Mouse (Mus musculus) yolk sac, embryonic 10.5 days (tissue): ENCODE data around the gene Kif11.
A peak's percentile ranks its signal among the peaks of the same experiment; 100 is the strongest.

ENCODE experiments used
- DNase-seq: peaks from one replicate; pipeline ENCODE4 v3.0.0-alpha.2; 2017; ENCODE audit warnings: low spot score

Kif11 gene

DNA sequence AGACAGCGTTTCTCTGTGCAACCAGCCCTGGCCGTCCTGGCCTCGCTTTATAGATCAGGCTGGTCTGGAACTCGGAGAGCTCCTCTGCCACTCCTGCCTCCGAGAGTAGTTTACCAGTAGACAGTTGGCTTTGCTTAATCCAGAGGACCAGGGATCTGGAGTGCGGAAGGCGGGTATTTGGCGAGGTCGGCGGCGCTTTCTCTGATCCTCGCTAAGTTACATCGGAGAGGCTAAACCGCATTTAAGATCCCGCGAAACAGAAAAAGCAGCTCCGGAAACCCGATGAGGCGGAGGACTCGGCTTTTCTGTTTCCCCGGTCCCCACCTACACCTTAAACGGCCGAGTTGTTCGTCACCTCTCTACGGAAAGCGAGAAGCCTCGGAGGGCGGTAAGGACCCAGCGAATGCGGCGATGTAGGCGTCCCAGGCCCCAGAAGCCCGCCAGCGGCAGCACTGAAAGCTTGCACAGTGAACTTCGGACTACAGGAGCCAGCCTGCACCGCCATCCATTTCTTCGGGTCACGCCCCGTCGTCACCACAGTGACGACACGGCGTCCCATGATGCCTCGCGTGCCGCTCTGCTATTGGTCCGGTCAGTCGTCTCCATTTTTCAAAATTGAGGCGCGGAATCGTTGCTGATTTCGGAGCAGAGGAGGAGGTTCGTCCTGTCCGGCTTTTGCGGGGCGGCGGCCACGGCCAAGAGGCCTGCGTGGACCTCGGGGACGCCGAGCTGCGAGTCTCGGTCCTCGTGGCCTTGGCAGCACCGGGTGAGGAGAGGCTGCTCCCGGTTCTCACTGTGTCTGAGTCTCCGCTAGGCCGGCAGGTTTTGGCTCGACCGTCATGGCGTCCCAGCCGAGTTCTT is at the start of gene Kif11:
Gene Kif11, plus strand, starts transcription at position 649 of the 861 bp plus-strand sequence.
- DNase-seq, result peak; percentile 95

DNA sequence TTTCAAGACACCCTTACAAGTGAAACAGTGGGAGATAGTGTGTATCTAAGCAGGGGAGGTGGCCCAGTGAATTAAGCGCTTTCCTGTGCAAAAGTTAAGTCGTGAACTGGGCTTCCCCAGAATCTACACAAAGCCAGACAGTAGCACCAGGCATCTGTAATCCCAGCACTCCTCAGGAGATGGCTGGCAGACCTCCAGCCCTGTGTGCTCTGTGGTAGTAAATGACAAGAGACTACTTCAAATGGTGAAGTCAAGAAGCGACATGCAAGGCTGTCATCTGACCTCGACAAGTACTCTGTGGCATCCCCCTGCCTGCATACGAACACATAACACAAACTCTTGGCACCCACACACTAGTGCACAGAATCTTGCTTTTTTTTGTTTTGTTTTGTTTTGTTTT is 49.0 kb upstream of the Kif11 start:
- DNase-seq, result no peak

DNA sequence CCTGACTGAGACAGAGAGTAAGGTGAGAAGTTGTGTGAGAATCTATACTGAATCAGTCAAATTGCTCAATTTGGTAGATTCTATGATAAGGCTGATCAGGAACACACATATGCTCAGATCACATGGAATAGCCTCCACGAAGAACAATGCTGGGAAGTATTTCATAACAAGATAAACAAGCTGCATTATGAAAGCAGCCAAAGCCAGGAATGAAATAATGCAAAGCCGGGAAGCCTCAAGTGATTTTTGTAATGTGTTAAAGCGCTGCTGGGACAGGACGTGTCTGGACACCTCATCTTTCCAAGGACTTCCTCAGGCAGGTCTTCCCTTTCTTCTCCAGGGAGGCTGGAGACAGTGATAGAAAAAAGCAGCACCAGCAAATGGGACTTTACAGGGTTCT is 43.5 kb upstream of the Kif11 start:
- DNase-seq, result no peak

DNA sequence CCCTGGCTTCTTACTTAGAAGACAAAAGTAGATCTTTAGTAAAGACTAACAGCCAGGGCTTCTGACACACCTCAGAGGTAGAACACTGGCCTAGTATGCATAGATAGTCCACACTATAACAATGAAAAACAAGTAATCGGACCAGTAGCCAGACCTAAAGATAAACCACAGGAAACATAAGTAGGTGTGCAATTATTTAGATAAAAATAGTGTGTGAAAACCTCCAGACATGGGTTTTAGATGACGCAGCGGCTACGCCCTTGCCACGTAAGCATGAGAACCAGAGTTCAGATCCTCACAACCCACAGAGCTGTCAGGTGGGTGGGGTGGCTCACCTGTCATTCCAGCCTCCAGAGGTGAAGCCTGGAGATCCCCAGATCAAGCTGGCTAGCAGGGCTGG is 42.8 kb upstream of the Kif11 start:
- no peak for DNase-seq

DNA sequence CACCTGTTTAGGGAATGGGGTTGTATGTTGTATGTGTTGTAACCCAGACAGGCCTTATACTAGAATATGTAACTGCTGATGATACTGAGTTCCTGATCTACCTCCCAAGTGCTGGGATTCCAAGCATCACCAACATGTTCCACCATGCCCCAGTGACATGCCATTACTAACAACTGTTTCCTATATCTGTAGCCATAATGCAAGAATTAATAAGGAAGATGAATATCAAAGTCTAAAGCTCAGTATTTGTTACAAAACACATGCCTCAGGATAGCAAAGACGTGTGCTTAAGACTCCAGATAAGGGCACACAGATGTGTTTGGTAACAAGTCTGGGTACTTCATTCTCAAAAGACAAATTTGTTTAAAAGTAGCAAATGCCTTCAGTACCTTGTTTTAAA is 40.8 kb upstream of the Kif11 start:
- DNase-seq, result no peak

DNA sequence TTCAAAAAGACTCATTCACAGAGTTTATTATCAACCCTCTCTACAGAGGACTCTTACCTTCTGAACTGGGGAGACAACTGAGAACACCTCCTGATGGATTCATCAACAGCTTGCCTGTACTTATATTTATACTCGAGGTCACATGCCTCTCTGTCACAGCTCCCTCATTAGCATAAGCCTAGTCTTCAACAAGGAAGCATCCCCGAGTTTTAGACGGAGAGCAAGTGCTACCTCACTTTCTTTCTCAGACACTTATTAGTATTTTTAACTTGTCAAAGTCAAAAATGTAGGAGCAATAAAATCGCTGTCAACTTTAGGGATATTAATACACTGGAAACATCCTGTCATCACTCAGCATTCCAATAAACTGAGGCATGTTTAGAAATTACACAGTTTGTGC is 38.5 kb upstream of the Kif11 start, which contains the start of gene Ide:
Gene Ide, minus strand, starts transcription at position 101 of the 400 bp plus-strand sequence.
- DNase-seq, result no peak

DNA sequence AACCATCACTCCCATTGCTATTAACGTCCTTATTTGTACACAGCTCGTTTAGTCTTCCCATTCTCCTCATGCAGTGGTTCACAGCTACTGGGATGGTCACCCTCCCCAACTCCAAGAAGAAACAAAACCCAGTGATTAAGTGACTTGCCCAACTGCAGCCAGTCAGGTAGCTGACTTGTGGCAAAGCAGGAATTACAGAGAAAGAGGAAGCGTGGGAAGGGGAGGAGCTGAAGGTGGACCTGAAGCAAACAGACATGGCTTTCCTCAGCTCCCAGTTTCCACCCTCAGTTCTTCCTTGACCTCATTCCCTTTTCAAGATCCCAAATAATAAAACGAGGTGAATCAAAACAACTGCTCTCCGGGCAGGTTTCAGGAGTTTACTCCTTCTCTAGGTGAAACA is 35.7 kb upstream of the Kif11 start:
- no peak for DNase-seq

DNA sequence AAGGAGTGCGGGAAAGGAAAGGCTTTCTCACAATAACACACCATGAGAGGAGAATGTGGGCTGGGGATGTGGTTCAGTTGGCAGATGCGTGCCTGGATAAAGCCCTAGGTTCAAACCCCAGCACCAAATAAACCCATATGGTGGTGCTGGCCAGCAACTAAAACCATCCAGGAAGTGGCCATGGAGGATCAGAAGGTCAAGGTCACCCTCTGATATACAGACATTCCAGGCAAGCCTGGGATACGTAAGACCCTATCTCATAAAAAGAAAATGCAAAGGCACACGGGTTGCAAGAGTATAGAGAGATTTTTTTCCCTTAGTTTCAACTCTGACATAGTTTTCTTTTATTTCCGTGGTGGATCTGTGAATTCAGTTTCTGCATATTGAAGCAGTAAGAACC is 35.3 kb upstream of the Kif11 start:
- no peak for DNase-seq

DNA sequence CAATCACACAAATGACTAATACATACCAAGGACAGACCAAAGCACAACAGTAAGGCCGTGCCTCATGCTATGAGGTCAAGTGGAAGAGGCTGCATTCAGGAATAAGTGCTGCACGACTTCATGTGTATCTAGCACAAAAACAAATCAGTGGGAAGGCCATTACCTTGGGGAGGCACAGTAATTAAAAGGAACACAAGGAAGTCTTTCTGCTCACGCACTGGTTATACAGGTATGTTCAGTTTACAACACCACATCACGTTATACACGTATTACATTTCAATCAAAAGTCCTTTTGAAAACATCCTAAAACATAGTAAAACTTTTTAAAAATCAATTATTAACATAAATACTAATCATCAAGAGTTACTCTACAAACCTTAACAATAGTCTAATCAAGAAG is 32.3 kb upstream of the Kif11 start:
- no peak for DNase-seq

DNA sequence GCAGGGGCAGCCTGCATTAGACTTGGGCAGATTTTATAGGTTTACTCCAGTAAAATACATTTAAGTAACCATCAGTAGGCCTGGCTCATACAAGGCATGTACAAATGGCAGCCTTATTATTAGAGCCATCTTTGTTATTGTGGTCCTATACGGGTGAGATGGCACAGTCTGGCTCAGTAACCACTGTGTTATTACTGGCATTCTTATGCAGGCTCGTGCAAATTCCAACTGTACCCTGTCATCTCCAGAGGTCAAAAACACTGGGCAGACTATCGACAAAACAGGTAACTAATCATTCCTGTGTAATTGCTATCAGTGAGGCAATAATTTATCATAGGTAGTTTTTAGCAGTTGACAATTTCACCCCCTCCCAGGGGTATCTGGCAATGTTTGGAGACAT is 29.9 kb upstream of the Kif11 start:
- DNase-seq, result no peak

DNA sequence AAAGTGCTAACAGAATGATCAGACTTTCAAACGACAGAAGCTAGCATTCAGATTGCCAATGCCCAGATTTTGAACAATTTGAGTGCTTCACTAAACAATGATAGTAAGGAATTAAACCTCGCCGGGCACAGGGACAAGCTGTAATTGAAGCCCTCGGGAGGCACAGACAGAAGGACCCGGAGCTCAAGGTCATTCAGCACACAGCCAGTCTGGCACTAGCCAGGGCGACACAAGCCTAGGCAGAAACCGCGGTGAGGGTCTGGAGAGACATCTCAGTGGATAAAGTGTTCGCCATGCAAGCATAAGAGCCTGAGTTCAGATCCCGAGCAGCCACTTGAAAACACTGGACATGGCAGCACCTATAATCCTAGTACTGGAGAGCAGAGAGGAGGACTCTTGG is 27.9 kb upstream of the Kif11 start:
- DNase-seq, result no peak

DNA sequence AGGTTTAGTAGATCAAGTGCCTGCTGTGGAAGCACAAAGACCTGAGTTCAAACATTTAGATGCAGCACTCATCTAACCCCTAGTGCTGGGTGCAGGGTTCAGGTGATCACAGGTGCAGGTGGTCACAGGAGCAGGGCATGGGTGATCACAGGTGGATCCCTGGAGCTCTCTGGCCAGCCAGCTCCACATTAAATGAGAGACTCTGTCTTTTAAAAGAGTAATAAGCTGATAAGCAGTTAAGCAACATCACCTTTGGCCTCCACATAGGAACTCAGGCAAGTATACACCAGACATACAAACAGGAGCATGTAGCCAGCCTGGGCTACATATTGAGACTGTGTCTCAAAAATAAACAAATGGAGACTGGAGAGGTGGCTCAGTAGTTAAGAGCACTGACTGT is 27.3 kb upstream of the Kif11 start:
- peak; percentile 30 for DNase-seq

DNA sequence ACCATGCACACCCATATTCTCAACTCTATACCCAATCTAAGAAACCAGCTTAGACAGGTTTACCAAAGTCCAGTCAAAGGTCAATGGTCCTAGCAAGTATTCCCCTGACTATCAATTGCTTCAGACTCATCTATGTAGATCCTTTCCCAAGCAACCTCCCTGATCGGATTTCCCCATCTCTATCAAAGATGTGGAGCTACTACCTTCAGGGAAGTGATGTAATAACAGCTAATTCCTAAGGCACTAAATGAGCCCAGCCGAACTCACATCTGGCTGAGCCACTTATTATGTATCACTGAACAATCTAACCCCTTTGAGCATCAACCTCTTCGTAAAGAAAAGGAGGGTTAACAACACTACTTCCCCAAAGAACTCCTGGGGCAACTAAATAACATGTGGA is 23.4 kb upstream of the Kif11 start:
- DNase-seq, result no peak

DNA sequence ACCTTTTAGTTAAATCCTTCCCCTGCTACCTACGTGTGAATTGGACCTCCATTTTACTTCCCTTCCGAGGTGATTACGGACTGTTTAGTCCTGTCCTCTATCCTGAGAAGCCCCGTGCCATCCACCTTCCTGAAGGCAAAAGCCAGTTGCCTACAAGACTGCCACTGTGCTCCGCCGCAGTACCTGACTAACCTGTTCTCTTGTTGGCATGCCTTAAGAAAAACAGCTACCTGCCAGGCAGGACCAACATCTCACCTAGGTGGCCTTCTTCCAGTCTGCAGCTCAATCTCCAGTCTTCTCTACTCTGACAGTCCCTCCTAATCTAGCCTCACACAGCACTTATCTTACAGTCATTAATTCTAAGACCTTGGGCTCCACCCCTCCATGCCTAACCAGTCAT is 22.9 kb upstream of the Kif11 start:
- no peak for DNase-seq

DNA sequence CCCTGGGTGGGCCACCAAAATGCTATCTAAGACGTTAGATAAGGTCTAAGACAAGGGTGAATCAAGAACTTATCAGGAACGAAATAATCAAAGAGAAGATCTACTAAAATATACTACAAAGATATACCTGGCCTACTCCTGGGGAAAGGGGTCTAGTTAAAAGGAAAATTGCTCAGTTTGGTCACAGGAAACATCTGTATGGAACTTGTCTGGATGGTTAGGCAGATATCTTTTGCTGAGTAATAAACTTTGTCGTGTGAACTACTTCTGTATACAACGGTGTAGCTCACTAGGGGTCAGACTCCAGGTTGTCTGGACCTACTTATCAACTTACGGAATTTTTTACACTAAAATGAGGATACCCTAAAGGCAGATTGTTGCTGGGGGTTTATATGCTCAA is 16.2 kb upstream of the Kif11 start:
- DNase-seq, result no peak

DNA sequence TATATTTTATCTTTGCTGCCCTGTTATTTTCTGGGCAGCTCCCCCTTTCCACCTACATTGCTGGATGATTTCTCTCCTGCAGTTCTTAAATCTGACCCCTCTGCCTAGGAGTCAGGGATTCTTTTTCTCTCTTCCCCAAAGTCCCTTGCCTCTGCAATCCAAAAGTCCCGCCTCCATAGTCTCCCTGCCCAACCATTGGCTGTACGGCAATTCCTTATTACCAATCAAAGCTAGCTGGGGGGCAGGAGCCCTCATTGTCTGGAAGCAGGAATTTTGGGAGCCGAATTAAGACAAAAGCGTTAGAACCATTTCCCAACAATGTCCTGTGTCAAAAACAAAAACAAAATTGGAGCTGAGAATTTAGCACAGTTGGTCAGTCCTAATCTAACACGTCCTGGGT is 13.7 kb upstream of the Kif11 start:
- DNase-seq, result no peak

DNA sequence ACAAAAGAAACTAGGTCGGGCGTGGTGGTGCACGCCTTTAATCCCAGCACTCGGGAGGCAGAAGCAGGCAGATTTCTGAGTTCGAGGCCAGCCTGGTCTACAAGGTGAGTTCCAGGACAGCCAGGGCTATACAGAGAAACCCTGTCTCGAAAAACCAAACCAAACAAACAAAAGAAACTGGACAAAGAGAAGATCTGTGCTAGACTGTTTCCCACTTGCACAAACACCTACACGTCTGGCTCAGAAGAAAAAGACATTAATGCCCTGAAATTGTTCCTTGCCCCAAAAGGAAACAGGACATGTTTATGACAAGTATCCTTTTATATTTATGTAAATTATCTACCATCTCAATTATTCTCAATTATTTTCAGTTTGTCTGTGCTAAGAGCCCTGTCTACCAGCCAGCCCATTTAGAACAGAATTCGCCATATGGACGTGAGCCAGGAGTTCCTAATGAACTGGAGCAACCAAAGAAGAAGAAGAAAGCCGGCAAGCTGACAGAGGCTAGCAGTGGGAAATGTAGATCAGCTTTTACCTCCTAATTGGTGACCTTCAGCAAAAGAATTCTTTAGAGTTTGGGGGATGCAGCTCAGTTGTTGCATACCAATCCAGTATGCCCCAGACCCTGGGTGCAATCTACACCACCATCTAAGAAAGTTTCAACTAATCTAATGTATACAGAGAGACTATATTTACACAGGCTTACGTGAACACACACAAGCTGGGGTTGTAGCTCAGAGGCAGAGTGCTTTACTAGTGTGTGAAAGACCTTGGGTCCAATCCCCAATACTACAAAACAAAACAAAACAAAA is 12.9 kb upstream of the Kif11 start:
- DNase-seq, result no peak

DNA sequence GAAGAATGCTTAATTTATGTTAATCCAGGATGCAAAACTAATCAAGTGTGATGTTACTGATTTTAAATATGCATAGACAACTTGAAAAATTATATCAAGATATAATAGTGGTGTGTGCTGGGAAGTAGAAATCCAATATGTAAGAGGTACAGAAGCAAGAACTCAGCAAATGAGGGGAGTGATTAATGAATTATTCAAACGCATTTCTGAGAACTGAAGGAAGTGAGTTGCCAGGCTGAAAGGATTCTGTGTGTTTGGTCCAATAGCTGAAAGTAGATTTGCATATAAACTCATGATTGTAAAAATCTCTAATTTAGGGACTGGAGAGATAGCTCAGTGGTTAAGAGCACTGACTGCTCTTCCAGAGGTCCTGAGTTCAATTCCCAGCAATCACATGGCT is 7.2 kb upstream of the Kif11 start:
- no peak for DNase-seq

DNA sequence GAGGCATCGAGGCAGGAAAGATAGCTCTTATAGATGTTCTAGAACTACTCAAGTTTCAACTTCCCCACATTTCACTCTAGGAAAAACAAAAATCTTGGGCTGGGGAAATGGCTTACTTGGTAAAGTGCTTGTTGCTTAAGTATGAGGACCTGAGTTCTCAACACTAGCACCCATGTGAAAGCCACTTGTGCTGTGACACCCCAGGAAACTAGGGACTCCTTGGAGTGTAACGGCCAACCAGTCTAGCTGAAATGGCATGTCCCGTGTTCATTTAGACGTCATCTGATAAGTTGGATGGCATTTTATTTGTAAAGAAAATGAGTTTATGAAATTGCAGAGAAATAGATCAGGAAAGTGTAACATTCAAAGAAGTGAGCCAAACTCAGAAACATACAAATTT is 6.3 kb upstream of the Kif11 start:
- DNase-seq, result no peak

DNA sequence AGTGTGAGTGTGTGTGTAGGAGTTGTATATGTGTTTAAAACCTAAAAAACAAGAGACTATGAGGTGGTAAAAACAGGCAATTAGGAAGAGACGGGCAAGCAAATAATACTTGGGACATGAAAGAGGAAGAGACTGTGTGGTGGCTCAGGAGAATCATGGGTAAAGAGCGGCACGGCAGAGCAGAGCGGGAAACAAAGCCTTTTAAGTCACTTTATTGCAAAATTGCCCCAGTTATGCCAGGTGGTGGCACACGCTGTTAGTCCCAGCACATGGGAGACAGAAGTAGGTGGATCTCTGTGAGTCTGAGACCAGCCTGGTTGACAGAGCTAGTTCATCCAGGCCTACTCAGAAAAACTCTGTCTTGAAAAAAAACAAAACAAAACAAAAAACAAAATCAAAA is 5.8 kb upstream of the Kif11 start:
- DNase-seq, result no peak

DNA sequence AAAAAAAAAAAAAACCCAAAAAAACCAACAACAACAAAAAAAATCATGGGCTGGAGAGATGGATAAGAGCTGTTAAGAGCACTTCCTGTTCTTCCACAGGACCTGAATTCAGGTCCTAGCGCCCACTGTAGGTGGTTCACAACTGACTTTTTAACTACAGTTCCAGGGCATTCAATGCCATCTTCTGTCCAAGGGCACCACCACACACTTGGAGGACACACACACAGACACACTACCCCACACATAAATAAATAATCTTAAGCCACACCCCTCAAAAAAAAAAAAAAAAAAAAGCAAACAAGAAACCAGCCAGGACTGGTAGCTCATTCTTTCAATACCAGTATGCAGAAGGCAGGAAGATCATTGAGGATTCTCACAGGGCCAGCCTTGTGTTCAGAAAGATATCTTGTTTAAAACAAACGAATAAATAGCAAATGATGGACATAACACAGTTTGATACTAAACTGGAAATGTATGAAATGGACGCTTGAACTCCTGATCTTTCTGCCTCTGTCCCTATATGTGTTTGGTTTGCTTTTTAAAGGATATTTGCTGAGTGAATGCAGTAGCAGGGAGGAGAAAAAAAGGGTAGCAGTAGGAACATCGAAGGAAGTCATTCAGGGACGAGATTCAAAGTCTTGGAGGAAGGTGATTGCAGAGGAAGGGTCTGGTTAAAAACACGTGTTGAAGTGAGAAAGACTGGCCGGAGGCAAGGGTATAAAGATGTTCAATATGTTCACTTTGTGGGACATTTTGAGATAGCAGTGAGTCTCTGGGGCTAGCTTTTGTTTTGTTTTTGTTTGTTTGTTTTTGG is 1.1 kb upstream of the Kif11 start:
- DNase-seq, result no peak

DNA sequence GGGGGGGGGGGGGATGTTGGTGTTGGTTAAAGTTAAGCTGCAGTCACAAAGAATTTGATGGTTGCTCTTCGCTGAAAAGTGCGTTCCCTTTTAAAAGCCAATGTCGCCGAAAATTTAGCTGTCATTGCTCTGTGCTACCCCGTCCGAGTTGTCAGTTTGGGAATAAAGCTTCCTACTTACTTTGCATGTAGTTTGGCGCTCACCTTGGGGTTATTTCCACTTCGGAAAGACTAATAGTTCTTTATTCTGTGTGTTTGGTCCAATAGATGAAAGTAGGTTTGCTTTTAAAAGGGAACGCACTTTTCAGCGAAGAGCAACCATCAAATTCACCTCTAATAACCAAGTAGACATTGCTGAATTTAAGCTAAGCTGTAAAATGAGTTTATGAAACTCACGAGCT is 638 bp downstream of the Kif11 start:
- no peak for DNase-seq
